ENCODE assay signal across 7 mouse cellular contexts in the genomic region with DNA sequence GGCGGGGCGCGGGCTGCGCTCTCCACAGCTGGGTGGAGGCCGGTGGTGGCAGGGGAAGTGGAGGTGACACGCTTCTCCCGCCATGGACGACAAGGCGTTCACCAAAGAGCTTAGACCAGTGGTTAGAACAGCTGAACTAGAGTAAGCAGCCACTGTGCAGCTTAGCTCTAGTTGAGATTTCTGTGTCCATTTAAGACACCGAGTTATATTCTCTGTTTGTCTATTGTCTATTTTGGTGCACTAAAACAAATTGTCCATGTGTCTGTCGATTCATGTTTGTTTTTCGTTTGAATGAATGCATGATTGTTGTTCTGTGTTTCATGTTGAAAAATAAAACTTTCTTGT. TPM values are rescaled to one million over a fixed set of nuclear protein-coding genes. Genes with fewer than 3 reads are reported as not detected.
DNase-seq lines count a peak whose midpoint lies in the region; ATAC-seq and TF ChIP-seq lines count a peak whose summit lies in the region.

No protein-coding gene starts in this region.

- 66% methylated on average over 12 of the region's 12 CpGs for WGBS in lung, postnatal 0 days
- WGBS in forebrain, embryonic 13.5 days, result 73% methylated on average over 12 of the region's 12 CpGs
- WGBS in limb, embryonic 15.5 days, result 62% methylated on average over 12 of the region's 12 CpGs
- WGBS in stomach, postnatal 0 days, result 65% methylated on average over 12 of the region's 12 CpGs

- no peak for DNase-seq in lung, postnatal 0 days (ENCODE audit: low spot score)
- DNase-seq in lung, adult 18-20 months, result no peak
- DNase-seq in stomach, postnatal 0 days (ENCODE audit: low spot score), result no peak
- no peak for DNase-seq in retina, embryonic 14.5 days (ENCODE audit: low spot score)
- no peak for DNase-seq in urinary bladder, postnatal 4 days (ENCODE audit: low spot score in 2 of 2)

- H3K27ac ChIP-seq in lung, postnatal 0 days (ENCODE audit: low read length), result no peak overlapping the region
- no peak overlapping the region for H3K27ac ChIP-seq in forebrain, embryonic 13.5 days
- H3K27ac ChIP-seq in limb, embryonic 15.5 days, result no peak overlapping the region
- H3K27ac ChIP-seq in stomach, postnatal 0 days (replicated peaks), result no peak overlapping the region

- H3K27me3 ChIP-seq in lung, postnatal 0 days (replicated peaks; ENCODE audit: insufficient read depth, low read length), result no peaks in the 10 kb centered on the region
- no peaks in the 10 kb centered on the region for H3K27me3 ChIP-seq in forebrain, embryonic 13.5 days
- H3K27me3 ChIP-seq in limb, embryonic 15.5 days, result no peaks in the 10 kb centered on the region
- no peaks in the 10 kb centered on the region for H3K27me3 ChIP-seq in stomach, postnatal 0 days (ENCODE audit: control insufficient read depth, insufficient read depth, low read length)

- H3K4me1 ChIP-seq in lung, postnatal 0 days (ENCODE audit: insufficient read depth, low read depth, low read length), result no peaks in the 10 kb centered on the region
- H3K4me1 ChIP-seq in forebrain, embryonic 13.5 days, result no peaks in the 10 kb centered on the region
- no peaks in the 10 kb centered on the region for H3K4me1 ChIP-seq in limb, embryonic 15.5 days
- H3K4me1 ChIP-seq in stomach, postnatal 0 days (replicated peaks; ENCODE audit: control insufficient read depth, insufficient read depth), result no peaks in the 10 kb centered on the region

- ATAC-seq in lung, postnatal 0 days, result no peak
- ATAC-seq in forebrain, embryonic 13.5 days, result no peak
- peak; percentile 19; the same call in 1 of the 2 replicates for ATAC-seq in limb, embryonic 15.5 days (ENCODE audit: insufficient number of reproducible peaks, low FRiP score, low TSS enrichment, low read depth)
- no peak for ATAC-seq in stomach, postnatal 0 days (ENCODE audit: low FRiP score, low TSS enrichment)

- no peak overlapping the region for H3K9ac ChIP-seq in lung, postnatal 0 days (replicated peaks; ENCODE audit: low read depth)
- H3K9ac ChIP-seq in forebrain, embryonic 13.5 days, result no peak overlapping the region
- H3K9ac ChIP-seq in limb, embryonic 15.5 days, result no peak overlapping the region
- no peak overlapping the region for H3K9ac ChIP-seq in stomach, postnatal 0 days (ENCODE audit: low read length)

- TF ChIP-seq EP300 in lung, postnatal 0 days (IDR thresholded peaks at IDR 0.05), result no peak
- no peak for TF ChIP-seq EP300 in stomach, postnatal 0 days (optimal IDR thresholded peaks at IDR 0.05)

- no peaks in the 10 kb centered on the region for H3K36me3 ChIP-seq in lung, postnatal 0 days (ENCODE audit: insufficient read depth, low read length)
- H3K36me3 ChIP-seq in forebrain, embryonic 13.5 days (ENCODE audit: poor library complexity, severe bottlenecking), result no peaks in the 10 kb centered on the region
- H3K36me3 ChIP-seq in limb, embryonic 15.5 days, result no peaks in the 10 kb centered on the region
- no peaks in the 10 kb centered on the region for H3K36me3 ChIP-seq in stomach, postnatal 0 days (ENCODE audit: control insufficient read depth, insufficient read depth, low read length)

- TF ChIP-seq CTCF in lung, postnatal 0 days (IDR thresholded peaks at IDR 0.05), result no peak
- TF ChIP-seq CTCF in stomach, postnatal 0 days (IDR thresholded peaks at IDR 0.05; ENCODE audit: low read depth), result no peak

- no peak overlapping the region for H3K4me3 ChIP-seq in lung, postnatal 0 days (ENCODE audit: low read depth, low read length)
- peak overlapping the region; percentile 28 for H3K4me3 ChIP-seq in forebrain, embryonic 13.5 days
- peak overlapping the region; percentile 24 for H3K4me3 ChIP-seq in limb, embryonic 15.5 days
- H3K4me3 ChIP-seq in stomach, postnatal 0 days (ENCODE audit: low read depth, low read length), result peak overlapping the region; percentile 24; the same call in 1 of the 2 replicates

- peaks cover 6% of the 10 kb centered on the region for H3K9me3 ChIP-seq in lung, postnatal 0 days (ENCODE audit: low read length)
- peaks cover 16% of the 10 kb centered on the region for H3K9me3 ChIP-seq in forebrain, embryonic 13.5 days (replicated peaks)
- H3K9me3 ChIP-seq in limb, embryonic 15.5 days, result peaks cover 10% of the 10 kb centered on the region; the same call in 1 of the 2 replicates
- H3K9me3 ChIP-seq in stomach, postnatal 0 days (ENCODE audit: control insufficient read depth, low read length), result peaks cover 7% of the 10 kb centered on the region; the same call in 1 of the 2 replicates

- peak overlapping the region; percentile 17; the same call in 1 of the 2 replicates for H3K4me2 ChIP-seq in lung, postnatal 0 days (replicated peaks; ENCODE audit: low read depth, low read length)
- H3K4me2 ChIP-seq in forebrain, embryonic 13.5 days, result no peak overlapping the region
- H3K4me2 ChIP-seq in limb, embryonic 15.5 days, result peak overlapping the region; percentile 6; the same call in 1 of the 2 replicates
- peak overlapping the region; percentile 37; the same call in 1 of the 2 replicates for H3K4me2 ChIP-seq in stomach, postnatal 0 days (replicated peaks; ENCODE audit: low read depth)

RNA-seq across cellular contexts. Expression of a gene that starts 48.6 kb away (rescaled TPM):
- polyA plus RNA-seq in lung, postnatal 0 days (2015; fragmentation: Nextera tagmentation; extraction: Ambion mirVana), result 19.7 and 22.6 TPM in 2 replicates
- polyA plus RNA-seq in forebrain, embryonic 13.5 days (2015; fragmentation: Nextera tagmentation; extraction: Ambion mirVana), result 34.2 and 35.9 TPM in 2 replicates
- polyA plus RNA-seq in limb, embryonic 15.5 days (2015; fragmentation: Nextera tagmentation; extraction: Ambion mirVana), result 32.2 and 34.3 TPM in 2 replicates
- 28.5 and 29.9 TPM in 2 replicates for polyA plus RNA-seq in stomach, postnatal 0 days (2015; fragmentation: Nextera tagmentation; extraction: Ambion mirVana)

RNA-seq across cellular contexts. Expression of a gene that starts 48.9 kb away (rescaled TPM):
- 7.9 and 9.3 TPM in 2 replicates for polyA plus RNA-seq in lung, postnatal 0 days (2015; fragmentation: Nextera tagmentation; extraction: Ambion mirVana)
- 7.8 and 8.7 TPM in 2 replicates for polyA plus RNA-seq in forebrain, embryonic 13.5 days (2015; fragmentation: Nextera tagmentation; extraction: Ambion mirVana)
- polyA plus RNA-seq in limb, embryonic 15.5 days (2015; fragmentation: Nextera tagmentation; extraction: Ambion mirVana), result 6.2 and 6.8 TPM in 2 replicates
- 7.9 and 8.9 TPM in 2 replicates for polyA plus RNA-seq in stomach, postnatal 0 days (2015; fragmentation: Nextera tagmentation; extraction: Ambion mirVana)
